Mouse (Mus musculus) liver, embryonic 11.5 days (tissue): ENCODE measurements around the gene Reep1. TPM values are rescaled to one million over a fixed set of nuclear protein-coding genes. Genes with fewer than 3 reads are reported as not detected.

Source experiments
- polyA plus RNA-seq: library from polyadenylated mRNA; unstranded; fragments of >200 nt; fragmentation: Nextera tagmentation; extraction: Ambion mirVana; gene quantifications from 2 replicates; pipeline ENCODE4 v1.2.1, GENCODE M21; 2014

Gene Reep1
- polyA plus RNA-seq, 1 experiment from 2014 or later: 11.1 TPM

Other genes with a start within 250 kb of the Reep1 start
- gene Rnf103, start 213.7 kb upstream of the Reep1 start, polyA plus RNA-seq: 13.6 and 13.7 TPM in 2 replicates
- gene Chmp3, start 163.8 kb upstream of the Reep1 start, polyA plus RNA-seq: 48.2 and 54.3 TPM in 2 replicates
- 28.9 and 31.6 TPM in 2 replicates for gene Kdm3a, start 74.6 kb upstream of the Reep1 start, polyA plus RNA-seq
- gene Mrpl35, start 119.4 kb downstream of the Reep1 start, polyA plus RNA-seq: 110 and 111 TPM in 2 replicates
- gene Immt, start 123.8 kb downstream of the Reep1 start, polyA plus RNA-seq: 222 and 247 TPM in 2 replicates
- gene Ptcd3, start 201.2 kb downstream of the Reep1 start, polyA plus RNA-seq: 151 and 174 TPM in 2 replicates
- 45.7 and 52.4 TPM in 2 replicates for gene Polr1a, start 201.5 kb downstream of the Reep1 start, polyA plus RNA-seq